Mouse (Mus musculus): ENCODE data around the gene Idi2.

The Idi2 gene

GRCm38 (mm10) chr13:8995990-8996786 is 43.5 kb downstream of the Idi2 start, which contains the start of gene Gtpbp4:
Gene Gtpbp4 (minus strand): TSS chr13:8996083.
- in situ Hi-C loops (cut with MboI, MseI): loop anchor here (10.0 kb wide), 1 partner anchor 129 kb away; no protein-coding TSS in a partner anchor

GRCm38 (mm10) chr13:8997221-8997620 is 44.6 kb downstream of the Idi2 start:
- in situ Hi-C loops (cut with MboI, MseI): loop anchor here (10.0 kb wide), 1 partner anchor 128 kb away; no protein-coding TSS in a partner anchor

GRCm38 (mm10) chr13:8999464-8999863 is 46.8 kb downstream of the Idi2 start:
- in situ Hi-C loops (cut with MboI, MseI): loop anchor here (10.0 kb wide), 1 partner anchor 125 kb away; no protein-coding TSS in a partner anchor

GRCm38 (mm10) chr13:9003306-9003705 is 50.6 kb downstream of the Idi2 start:
- in situ Hi-C loops (cut with MboI, MseI): loop anchor here (10.0 kb wide), 1 partner anchor 81 kb away; no protein-coding TSS in a partner anchor

Measured in regulatory T cell (primary cell).